Mouse (Mus musculus) liver, postnatal 0 days (tissue): ENCODE data around the gene Chga. TPM values are rescaled to one million over a fixed set of nuclear protein-coding genes. Genes with fewer than 3 reads are reported as not detected.

ENCODE experiments used
- ATAC-seq: fragments of 200-750 bp; cut with Nextera tagmentation; 2 replicates; pipeline ENCODE4 v1.8.0; 2017; ENCODE audit warnings: mild to moderate bottlenecking, moderate library complexity
- DNase-seq: peaks from one replicate; pipeline ENCODE4 v3.0.0-alpha.2; 2016
- H3K27ac ChIP-seq: fragments of 300-500 bp; sonication (generic); 2 replicates; pipeline ENCODE4 v1.5.1; 2014; ENCODE audit warnings: antibody characterized with exemption, moderate library complexity, mild to moderate bottlenecking, low read depth
- H3K27me3 ChIP-seq: fragments of 300-500 bp; sonication (generic); 2 replicates; pipeline ENCODE4 v1.6.1; 2014; ENCODE audit warnings: low read length, control low read depth, mixed read lengths; ENCODE audit not compliant: insufficient read depth
- H3K36me3 ChIP-seq: fragments of 300-500 bp; sonication (generic); replicated peaks from 2 replicates; pipeline ENCODE4 v1.6.1; 2014; ENCODE audit warnings: mild to moderate bottlenecking, control low read depth, low read length, moderate library complexity, mixed read lengths; ENCODE audit not compliant: insufficient read depth
- H3K4me1 ChIP-seq: fragments of 300-500 bp; sonication (generic); 2 replicates; pipeline ENCODE4 v1.6.1; 2014; ENCODE audit warnings: antibody characterized with exemption, mild to moderate bottlenecking, control low read depth; ENCODE audit not compliant: insufficient read depth
- H3K4me2 ChIP-seq: fragments of 300-500 bp; sonication (generic); 2 replicates; pipeline ENCODE4 v1.6.1; 2014; ENCODE audit warnings: low read depth, mild to moderate bottlenecking, low read length, moderate library complexity, mixed read lengths
- H3K4me3 ChIP-seq: fragments of 300-500 bp; sonication (generic); 2 replicates; pipeline ENCODE4 v1.5.1; 2014; ENCODE audit warnings: low read depth, low read length
- H3K9ac ChIP-seq: fragments of 300-500 bp; sonication (generic); replicated peaks from 2 replicates; pipeline ENCODE4 v1.6.1; 2014; ENCODE audit warnings: mild to moderate bottlenecking, moderate library complexity
- H3K9me3 ChIP-seq: fragments of 300-500 bp; sonication (generic); 2 replicates; pipeline ENCODE4 v1.6.1; 2016; ENCODE audit warnings: mild to moderate bottlenecking, control low read depth, low read length, mixed read lengths
- CTCF ChIP-seq: sonication (generic); IDR thresholded peaks from 2 replicates; pipeline ENCODE4 v1.5.1; 2016; ENCODE audit warnings: antibody characterized with exemption, low read depth
- EP300 ChIP-seq: IDR thresholded peaks from 2 replicates; pipeline ENCODE4 v1.6.1; 2016; ENCODE audit warnings: antibody characterized with exemption, low read depth, mild to moderate bottlenecking
- WGBS: fragments of 180-500 bp; shearing (Covaris S2); extraction: QIAGEN DNeasy Blood & Tissue Kit; methylation state at CpG from one replicate; pipeline ENCODE4 v1.1.7; 2014; ENCODE audit not compliant: insufficient replicate concordance; 5-methylcytosine and 5-hydroxymethylcytosine counted together
- polyA plus RNA-seq: library from polyadenylated mRNA; unstranded; fragments of >200 nt; fragmentation: Nextera tagmentation; extraction: Ambion mirVana; gene quantifications from 2 replicates; pipeline ENCODE4 v1.2.1, GENCODE M21; 2015

The Chga gene
- polyA plus RNA-seq, 1 experiment from 2014 or later, result 0.45 TPM

GRCm38 (mm10) chr12:102527989-102528388 lies 26.8 kb upstream of the Chga start:
- DNase-seq, result no peak
- no peaks in the 10 kb centered on the region for H3K4me1 ChIP-seq

GRCm38 (mm10) chr12:102535796-102536195 lies 19.0 kb upstream of the Chga start:
- H3K9me3 ChIP-seq, result no peaks in the 10 kb centered on the region
- H3K36me3 ChIP-seq, result no peaks in the 10 kb centered on the region
- no peaks in the 10 kb centered on the region for H3K4me1 ChIP-seq
- WGBS, result 59% methylated on average over 1 of the region's 1 CpGs
- H3K27me3 ChIP-seq, result no peaks in the 10 kb centered on the region
- no peak for TF ChIP-seq EP300
- no peak for TF ChIP-seq CTCF
- H3K27ac ChIP-seq, result no peak overlapping the region
- H3K4me2 ChIP-seq, result no peak overlapping the region
- H3K9ac ChIP-seq, result no peak overlapping the region
- DNase-seq (no peak), ATAC-seq (no peak)
- no peak overlapping the region for H3K4me3 ChIP-seq

More at GRCm38 (mm10) chr12:102527989-102528388, 26.8 kb upstream of the Chga start:
- Histone ChIP-seq H3K4me2 (no peak overlapping the region), H3K27ac (no peak overlapping the region), H3K4me3 (no peak overlapping the region), H3K36me3 (no peaks in the 10 kb centered on the region), H3K27me3 (no peaks in the 10 kb centered on the region), H3K9ac (no peak overlapping the region), H3K9me3 (no peaks in the 10 kb centered on the region)
- 59% methylated on average over 5 of the region's 5 CpGs for WGBS
- ATAC-seq, result no peak
- TF ChIP-seq CTCF, result no peak
- TF ChIP-seq EP300, result no peak

GRCm38 (mm10) chr12:102540278-102540677 lies 14.5 kb upstream of the Chga start:
- no peak overlapping the region for H3K4me3 ChIP-seq
- no peak overlapping the region for H3K9ac ChIP-seq
- H3K4me2 ChIP-seq, result no peak overlapping the region
- H3K9me3 ChIP-seq, result no peaks in the 10 kb centered on the region
- H3K4me1 ChIP-seq, result no peaks in the 10 kb centered on the region
- WGBS, result 63% methylated on average over 8 of the region's 8 CpGs
- TF ChIP-seq CTCF, result no peak
- no peak for TF ChIP-seq EP300
- H3K27ac ChIP-seq, result no peak overlapping the region
- no peaks in the 10 kb centered on the region for H3K27me3 ChIP-seq
- no peak for DNase-seq
- H3K36me3 ChIP-seq, result no peaks in the 10 kb centered on the region
- no peak for ATAC-seq

GRCm38 (mm10) chr12:102541168-102541567 lies 13.6 kb upstream of the Chga start:
- no peak overlapping the region for H3K9ac ChIP-seq
- TF ChIP-seq CTCF (no peak), EP300 (no peak)
- ATAC-seq (no peak), DNase-seq (no peak)
- no peaks in the 10 kb centered on the region for H3K9me3 ChIP-seq
- H3K4me3 ChIP-seq, result no peak overlapping the region
- no peaks in the 10 kb centered on the region for H3K4me1 ChIP-seq
- no peaks in the 10 kb centered on the region for H3K36me3 ChIP-seq
- H3K4me2 ChIP-seq, result no peak overlapping the region
- WGBS, result 92% methylated on average over 7 of the region's 7 CpGs
- no peaks in the 10 kb centered on the region for H3K27me3 ChIP-seq
- H3K27ac ChIP-seq, result no peak overlapping the region

GRCm38 (mm10) chr12:102545122-102545521 lies 9.6 kb upstream of the Chga start:
- no peak for TF ChIP-seq CTCF
- TF ChIP-seq EP300, result no peak
- DNase-seq (no peak), ATAC-seq (no peak)
- no peaks in the 10 kb centered on the region for H3K9me3 ChIP-seq
- no peaks in the 10 kb centered on the region for H3K4me1 ChIP-seq
- H3K4me2 ChIP-seq, result no peak overlapping the region
- WGBS, result 53% methylated on average over 6 of the region's 6 CpGs
- H3K27me3 ChIP-seq, result no peaks in the 10 kb centered on the region
- H3K36me3 ChIP-seq, result no peaks in the 10 kb centered on the region
- no peak overlapping the region for H3K27ac ChIP-seq
- no peak overlapping the region for H3K9ac ChIP-seq
- H3K4me3 ChIP-seq, result no peak overlapping the region

GRCm38 (mm10) chr12:102550529-102550928 lies 4.2 kb upstream of the Chga start:
- no peak overlapping the region for H3K4me3 ChIP-seq
- peak; percentile 85 for DNase-seq
- H3K27ac ChIP-seq, result no peak overlapping the region
- peaks cover 17% of the 10 kb centered on the region for H3K27me3 ChIP-seq
- no peaks in the 10 kb centered on the region for H3K9me3 ChIP-seq
- peak; percentile 64 for ATAC-seq
- H3K4me1 ChIP-seq, result 0 out of 2 replicates have a peak, but pooled peaks cover 2% of the 10 kb centered on the region
- no peak for TF ChIP-seq CTCF
- TF ChIP-seq EP300, result no peak
- 4% methylated on average over 11 of the region's 11 CpGs for WGBS
- no peak overlapping the region for H3K9ac ChIP-seq
- H3K36me3 ChIP-seq, result no peaks in the 10 kb centered on the region
- no peak overlapping the region for H3K4me2 ChIP-seq

GRCm38 (mm10) chr12:102551186-102551585 lies 3.6 kb upstream of the Chga start:
- DNase-seq, result no peak
- peak; percentile 83 for ATAC-seq
- H3K27ac ChIP-seq, result no peak overlapping the region
- H3K9me3 ChIP-seq, result no peaks in the 10 kb centered on the region
- no peak overlapping the region for H3K4me2 ChIP-seq
- 61% methylated on average over 3 of the region's 3 CpGs for WGBS
- peaks cover 17% of the 10 kb centered on the region for H3K27me3 ChIP-seq
- H3K9ac ChIP-seq, result no peak overlapping the region
- no peak overlapping the region for H3K4me3 ChIP-seq
- no peaks in the 10 kb centered on the region for H3K36me3 ChIP-seq
- TF ChIP-seq EP300, result peak; percentile 82
- TF ChIP-seq CTCF, result no peak
- H3K4me1 ChIP-seq, result 0 out of 2 replicates have a peak, but pooled peaks cover 2% of the 10 kb centered on the region
